Mouse (Mus musculus) limb, embryonic 15.5 days (tissue): ENCODE measurements around the gene Trip4. TPM values are rescaled to one million over a fixed set of nuclear protein-coding genes. Genes with fewer than 3 reads are reported as not detected.

ENCODE experiments used
- ATAC-seq: fragments of 200-750 bp; cut with Nextera tagmentation; 2 replicates; pipeline ENCODE4 v1.8.0; 2017; ENCODE audit warnings: low read depth, moderate TSS enrichment; ENCODE audit not compliant: insufficient number of reproducible peaks, low FRiP score, low TSS enrichment
- H3K27ac ChIP-seq: fragments of 300-500 bp; sonication (generic); 2 replicates; pipeline ENCODE4 v1.5.1; 2015; ENCODE audit warnings: moderate library complexity, mild to moderate bottlenecking, inconsistent platforms
- H3K27me3 ChIP-seq: fragments of 300-500 bp; sonication (generic); 2 replicates; pipeline ENCODE4 v1.6.1; 2015; ENCODE audit warnings: inconsistent platforms
- H3K36me3 ChIP-seq: fragments of 300-500 bp; sonication (generic); 2 replicates; pipeline ENCODE4 v1.6.1; 2015; ENCODE audit warnings: inconsistent platforms
- H3K4me1 ChIP-seq: fragments of 300-500 bp; sonication (generic); 2 replicates; pipeline ENCODE4 v1.6.1; 2015; ENCODE audit warnings: inconsistent platforms
- H3K4me2 ChIP-seq: fragments of 300-500 bp; sonication (generic); 2 replicates; pipeline ENCODE4 v1.6.1; 2015; ENCODE audit warnings: mild to moderate bottlenecking, inconsistent platforms
- H3K4me3 ChIP-seq: fragments of 300-500 bp; sonication (generic); 2 replicates; pipeline ENCODE4 v1.5.1; 2015; ENCODE audit warnings: mild to moderate bottlenecking, inconsistent platforms
- H3K9ac ChIP-seq: fragments of 300-500 bp; sonication (generic); 2 replicates; pipeline ENCODE4 v1.6.1; 2015; ENCODE audit warnings: inconsistent platforms
- H3K9me3 ChIP-seq: fragments of 300-500 bp; sonication (generic); 2 replicates; pipeline ENCODE4 v1.6.1; 2016; ENCODE audit warnings: inconsistent platforms
- WGBS: fragments of 180-500 bp; shearing (Covaris S2); methylation state at CpG from one replicate; pipeline ENCODE4 v1.1.7; 2015; 5-methylcytosine and 5-hydroxymethylcytosine counted together
- polyA plus RNA-seq: library from polyadenylated mRNA; unstranded; fragments of >200 nt; fragmentation: Nextera tagmentation; extraction: Ambion mirVana; gene quantifications from 2 replicates; pipeline ENCODE4 v1.2.1, GENCODE M21; 2015

Trip4 gene
- polyA plus RNA-seq, 1 experiment from 2014 or later, result 35.7 TPM

DNA sequence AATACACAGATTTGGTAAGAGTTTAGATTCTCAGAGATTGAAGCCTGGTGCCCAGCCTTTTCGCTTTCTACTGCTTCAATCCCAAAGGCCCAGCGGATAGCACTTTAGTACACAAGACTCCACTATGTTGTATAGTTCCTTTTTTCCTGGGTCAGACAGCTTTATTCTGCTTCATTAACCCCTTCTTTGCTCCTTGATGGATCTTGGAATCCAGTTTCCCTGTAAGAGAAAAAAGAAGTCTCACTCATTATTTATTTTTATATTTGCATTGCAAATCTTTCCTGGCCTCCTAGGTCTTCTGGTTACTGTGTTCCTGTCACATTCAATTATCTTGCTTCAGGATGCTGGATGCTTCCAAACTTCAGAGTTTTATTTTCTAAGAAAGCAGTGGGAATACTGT, 75.4 kb downstream of the Trip4 start:
- H3K36me3 ChIP-seq, result peaks cover 15% of the 10 kb centered on the region
- no peak for ATAC-seq
- no peak overlapping the region for H3K27ac ChIP-seq
- H3K4me1 ChIP-seq, result peaks cover 6% of the 10 kb centered on the region; the same call in 1 of the 2 replicates
- H3K9ac ChIP-seq, result no peak overlapping the region
- no peak overlapping the region for H3K4me2 ChIP-seq
- 89% methylated on average over 2 of the region's 2 CpGs for WGBS
- no peaks in the 10 kb centered on the region for H3K9me3 ChIP-seq
- H3K4me3 ChIP-seq, result no peak overlapping the region
- H3K27me3 ChIP-seq, result no peaks in the 10 kb centered on the region

DNA sequence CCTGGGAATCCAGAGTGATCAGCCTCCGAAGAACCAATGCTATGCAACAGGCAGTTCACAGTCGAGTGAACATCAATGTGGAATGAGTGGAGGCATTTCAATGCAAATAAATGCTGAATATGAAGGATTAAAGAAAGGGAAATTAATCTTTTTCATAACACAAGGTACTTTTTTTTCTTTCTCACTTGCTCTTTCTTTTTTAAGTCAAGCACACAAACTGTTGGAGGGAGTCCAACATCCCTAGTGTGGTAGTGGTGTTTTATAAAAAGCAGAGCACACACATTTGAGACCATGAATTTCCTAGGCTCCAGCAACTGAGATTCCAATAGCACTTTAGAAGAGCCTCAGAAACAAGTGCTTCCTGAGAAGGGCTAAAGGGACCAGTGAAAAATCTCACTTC, 76.6 kb downstream of the Trip4 start:
- no peak overlapping the region for H3K4me3 ChIP-seq
- H3K27ac ChIP-seq, result no peak overlapping the region
- H3K27me3 ChIP-seq, result no peaks in the 10 kb centered on the region
- peaks cover 8% of the 10 kb centered on the region; the same call in 1 of the 2 replicates for H3K4me1 ChIP-seq
- H3K4me2 ChIP-seq, result no peak overlapping the region
- WGBS, result 65% methylated on average over 2 of the region's 2 CpGs
- no peaks in the 10 kb centered on the region for H3K9me3 ChIP-seq
- ATAC-seq, result no peak
- no peak overlapping the region for H3K9ac ChIP-seq
- peaks cover 6% of the 10 kb centered on the region; the same call in 1 of the 2 replicates for H3K36me3 ChIP-seq

GRCm38 (mm10) chr9:65831164-65831563, 77.4 kb downstream of the Trip4 start:
- H3K36me3 ChIP-seq, result 0 out of 2 replicates have a peak, but pooled peaks cover 3% of the 10 kb centered on the region
- WGBS, result 66% methylated on average over 4 of the region's 4 CpGs
- no peak overlapping the region for H3K9ac ChIP-seq
- H3K27me3 ChIP-seq, result no peaks in the 10 kb centered on the region
- H3K4me1 ChIP-seq, result peaks cover 13% of the 10 kb centered on the region
- no peak for ATAC-seq
- no peak overlapping the region for H3K4me2 ChIP-seq
- no peak overlapping the region for H3K27ac ChIP-seq
- H3K9me3 ChIP-seq, result no peaks in the 10 kb centered on the region
- H3K4me3 ChIP-seq, result no peak overlapping the region

- no peaks in the 10 kb centered on the region for H3K9me3 ChIP-seq
- H3K9ac ChIP-seq, result no peak overlapping the region
- H3K4me1 ChIP-seq, result peaks cover 20% of the 10 kb centered on the region
- no peak overlapping the region for H3K4me2 ChIP-seq
- no peak for ATAC-seq
- H3K4me3 ChIP-seq, result no peak overlapping the region
- H3K27me3 ChIP-seq, result no peaks in the 10 kb centered on the region
- 0 out of 2 replicates have a peak, but pooled peaks cover 3% of the 10 kb centered on the region for H3K36me3 ChIP-seq
- no peak overlapping the region for H3K27ac ChIP-seq
- WGBS, result 77% methylated on average over 4 of the region's 4 CpGs
Measured at GRCm38 (mm10) chr9:65830255-65830654, 78.3 kb downstream of the Trip4 start.

GRCm38 (mm10) chr9:65829410-65829809, 79.2 kb downstream of the Trip4 start:
- Histone ChIP-seq H3K36me3 (no peaks in the 10 kb centered on the region), H3K27ac (no peak overlapping the region), H3K27me3 (no peaks in the 10 kb centered on the region), H3K9me3 (no peaks in the 10 kb centered on the region), H3K4me2 (no peak overlapping the region), H3K4me3 (no peak overlapping the region), H3K9ac (no peak overlapping the region), H3K4me1 (peaks cover 20% of the 10 kb centered on the region)
- 87% methylated on average over 2 of the region's 2 CpGs for WGBS
- ATAC-seq, result no peak

DNA sequence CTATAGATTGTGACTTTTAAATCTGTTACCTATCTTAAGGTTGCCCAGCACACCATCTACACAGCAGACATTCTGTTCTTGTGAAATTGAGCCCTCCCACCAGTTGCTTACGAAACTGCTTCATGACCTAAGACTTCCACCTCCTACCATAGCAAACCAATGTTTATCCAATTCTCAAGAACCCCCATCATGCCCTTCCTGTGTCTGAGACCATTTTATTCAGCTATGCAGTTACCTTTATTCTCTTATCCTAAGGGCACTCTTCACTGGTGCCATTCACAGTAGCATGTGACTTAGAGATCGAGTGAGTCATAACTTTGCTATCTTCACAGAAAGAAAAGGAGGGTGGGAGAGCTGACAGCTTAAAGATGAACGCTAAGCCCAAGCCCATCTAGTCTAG, 80.1 kb downstream of the Trip4 start:
- H3K27me3 ChIP-seq, result no peaks in the 10 kb centered on the region
- H3K4me2 ChIP-seq, result peak overlapping the region; percentile 66
- H3K9ac ChIP-seq, result 0 out of 2 replicates have a peak overlapping the region, but pooled peaks have one; percentile 95
- peak overlapping the region; percentile 85 for H3K4me3 ChIP-seq
- H3K4me1 ChIP-seq, result peaks cover 29% of the 10 kb centered on the region
- H3K9me3 ChIP-seq, result no peaks in the 10 kb centered on the region
- no peaks in the 10 kb centered on the region for H3K36me3 ChIP-seq
- no peak for ATAC-seq
- WGBS, result 32% methylated on average over 3 of the region's 3 CpGs
- H3K27ac ChIP-seq, result no peak overlapping the region

DNA sequence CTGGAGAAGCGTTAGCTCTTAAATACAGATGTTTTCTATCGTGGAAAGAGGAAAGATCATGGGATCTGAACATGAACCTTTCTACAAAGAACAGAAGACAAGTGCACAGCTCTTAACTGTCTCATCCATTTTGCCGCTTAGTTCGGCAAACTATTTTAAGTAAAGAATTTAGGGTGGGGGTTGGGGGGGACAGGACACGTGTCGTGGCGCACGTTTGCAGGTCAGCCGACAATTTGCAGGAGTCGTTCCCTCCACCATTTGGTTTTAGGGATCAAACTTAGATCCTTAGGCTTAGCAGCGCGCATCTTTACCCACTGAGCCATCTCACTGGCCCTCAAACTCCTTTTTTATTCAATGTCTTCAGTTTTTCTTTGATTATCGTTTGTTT, 80.6 kb downstream of the Trip4 start:
- H3K9me3 ChIP-seq, result no peaks in the 10 kb centered on the region
- ATAC-seq, result no peak
- H3K4me3 ChIP-seq, result peak overlapping the region; percentile 85
- peak overlapping the region; percentile 66 for H3K4me2 ChIP-seq
- peak overlapping the region; percentile 95 for H3K9ac ChIP-seq
- under 1% methylated on average over 13 of the region's 13 CpGs for WGBS
- H3K4me1 ChIP-seq, result peaks cover 31% of the 10 kb centered on the region
- no peaks in the 10 kb centered on the region for H3K36me3 ChIP-seq
- no peaks in the 10 kb centered on the region for H3K27me3 ChIP-seq
- H3K27ac ChIP-seq, result peak overlapping the region; percentile 98

DNA sequence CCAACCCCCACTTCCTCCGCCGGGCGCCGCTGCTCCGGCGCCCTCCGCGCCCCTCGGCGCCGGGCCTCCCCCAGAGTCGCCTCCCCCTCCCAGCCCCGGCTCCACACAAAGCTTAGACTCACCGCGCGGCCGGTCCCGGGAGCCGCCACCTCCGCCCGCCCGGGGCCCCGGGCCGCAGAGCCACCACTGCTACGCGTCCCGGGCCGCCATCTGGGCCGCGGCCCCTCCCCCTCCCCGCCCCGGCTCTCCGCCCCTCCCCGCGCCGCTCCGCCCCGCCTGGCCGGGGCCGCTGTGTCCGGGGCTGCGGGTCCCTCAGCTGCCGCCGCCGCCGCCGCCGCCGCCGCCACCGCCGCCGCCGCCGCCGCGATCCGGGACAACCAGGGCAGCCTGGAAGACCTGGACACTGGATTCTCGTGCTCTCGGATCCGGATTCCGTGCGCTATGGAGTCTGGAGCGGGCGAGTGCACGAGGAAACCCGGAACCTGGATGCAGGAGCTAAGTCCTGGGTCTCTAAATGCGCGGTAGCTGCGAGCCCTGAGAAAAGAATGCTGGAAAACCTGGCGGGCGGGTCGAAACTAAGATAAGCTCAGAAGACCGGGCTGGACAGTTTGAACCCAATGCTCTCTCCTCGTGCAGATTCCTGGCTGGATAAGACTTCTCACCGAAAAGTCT, 81.1 kb downstream of the Trip4 start, which contains the start of gene Zfp609:
Gene Zfp609, minus strand, starts transcription at position 221 of the 672 bp plus-strand sequence.
- peak; percentile 79 for ATAC-seq
- Histone ChIP-seq H3K27me3 (no peaks in the 10 kb centered on the region), H3K4me2 (peak within 1 kb of the TSS; percentile 66), H3K4me3 (peak within 1 kb of the TSS; percentile 85), H3K27ac (peak within 1 kb of the TSS; percentile 98), H3K9ac (peak within 1 kb of the TSS; percentile 95), H3K36me3 (no peaks in the 10 kb centered on the region), H3K4me1 (peaks cover 31% of the 10 kb centered on the region), H3K9me3 (no peaks in the 10 kb centered on the region)
- 1% methylated on average over 48 of the region's 76 CpGs for WGBS

DNA sequence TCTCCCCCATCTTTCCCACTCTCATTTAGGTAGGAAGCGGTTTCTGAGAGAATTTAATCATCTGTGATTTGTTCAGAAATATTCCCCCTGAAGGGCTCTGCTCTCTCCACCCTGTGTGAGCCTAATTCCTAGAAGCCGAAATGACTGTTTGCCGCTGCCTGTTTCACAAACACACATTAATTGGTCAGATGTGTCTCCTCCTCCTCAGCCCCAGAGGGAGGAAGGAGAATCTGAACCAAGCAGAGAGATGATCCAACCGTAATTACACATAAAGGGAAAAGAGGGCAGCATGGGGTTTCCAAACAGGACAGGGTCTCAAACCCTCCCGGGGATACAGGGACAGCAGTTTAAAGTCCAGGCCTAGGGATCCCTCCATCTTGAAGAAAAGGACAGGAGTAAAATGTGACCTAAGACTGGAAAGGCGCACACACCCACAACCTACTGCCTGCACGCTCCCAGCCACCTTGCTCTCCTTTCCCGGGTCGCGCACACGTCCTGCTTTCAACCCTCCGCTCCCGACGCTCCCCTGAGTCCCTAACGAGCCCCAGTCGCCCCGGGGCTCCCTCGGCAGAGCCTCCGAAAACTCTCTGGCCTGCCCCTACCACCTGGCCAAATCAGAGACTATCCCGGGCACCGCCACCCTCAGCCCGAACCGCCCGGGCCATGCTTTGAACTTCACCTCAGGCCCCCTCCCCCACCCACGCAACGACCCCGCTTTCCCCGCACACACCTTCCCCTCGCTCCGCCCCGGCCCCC, 81.8 kb downstream of the Trip4 start:
- Histone ChIP-seq H3K4me3 (peak overlapping the region; percentile 85), H3K4me2 (peak overlapping the region; percentile 63), H3K4me1 (peaks cover 31% of the 10 kb centered on the region), H3K27me3 (no peaks in the 10 kb centered on the region), H3K27ac (peak overlapping the region; percentile 98), H3K9ac (peak overlapping the region; percentile 95), H3K9me3 (no peaks in the 10 kb centered on the region), H3K36me3 (no peaks in the 10 kb centered on the region)
- ATAC-seq, result no peak; the same call in none of the 2 replicates
- WGBS, result under 1% methylated on average over 30 of the region's 31 CpGs

- Histone ChIP-seq H3K4me2 (peak overlapping the region; percentile 63), H3K27ac (peak overlapping the region; percentile 98), H3K9me3 (no peaks in the 10 kb centered on the region), H3K4me1 (peaks cover 31% of the 10 kb centered on the region), H3K27me3 (no peaks in the 10 kb centered on the region), H3K4me3 (peak overlapping the region; percentile 85), H3K9ac (peak overlapping the region; percentile 95; the same call in 1 of the 2 replicates), H3K36me3 (no peaks in the 10 kb centered on the region)
- 2% methylated on average over 4 of the region's 4 CpGs for WGBS
- ATAC-seq, result no peak
Measured at GRCm38 (mm10) chr9:65826226-65826587, 82.4 kb downstream of the Trip4 start.

GRCm38 (mm10) chr9:65823716-65824462, 84.7 kb downstream of the Trip4 start:
- Histone ChIP-seq H3K4me3 (no peak overlapping the region), H3K27me3 (no peaks in the 10 kb centered on the region), H3K9me3 (no peaks in the 10 kb centered on the region), H3K4me1 (peaks cover 31% of the 10 kb centered on the region), H3K4me2 (no peak overlapping the region), H3K36me3 (no peaks in the 10 kb centered on the region), H3K27ac (no peak overlapping the region), H3K9ac (no peak overlapping the region)
- no peak for ATAC-seq
- WGBS, result 56% methylated on average over 10 of the region's 10 CpGs
